13 mouse cellular contexts compared by ENCODE assay signal in genomic region chr10:118155932-118156331, GRCm38 (mm10). TPM values are rescaled to one million over a fixed set of nuclear protein-coding genes. Genes with fewer than 3 reads are reported as not detected.
DNase-seq lines count a peak whose midpoint lies in the region; ATAC-seq and TF ChIP-seq lines count a peak whose summit lies in the region.
"Had no signal": no experiment of that assay in that cellular context is flagged by ENCODE, and none has a peak within 500 bp of the region (broad histone marks: within the 10 kb centered on the region; RNA-seq: fewer than 3 reads in every experiment).

No protein-coding gene starts in this region.

- TF ChIP-seq CTCF in midbrain, postnatal 0 days (IDR thresholded peaks at IDR 0.05) = peak; percentile 62
- 0 out of 2 replicates have a peak, but pooled peaks have one; percentile 4 for TF ChIP-seq CTCF in brain, embryonic 14.5 days (IDR thresholded peaks at IDR 0.05; ENCODE audit: borderline replicate concordance, extremely low read depth, insufficient read depth, insufficient read length)

- no peak for ATAC-seq in kidney, embryonic 14.5 days (ENCODE audit: low FRiP score, low TSS enrichment)
- no peak for ATAC-seq in midbrain, postnatal 0 days (ENCODE audit: low FRiP score)
- no peak for ATAC-seq in midbrain, embryonic 16.5 days
- ATAC-seq: activated CD4-positive, CD25-positive, alpha-beta regulatory T cell, adult 4 months; hindbrain, embryonic 16.5 days had no signal

- H3K27me3 ChIP-seq in kidney, embryonic 14.5 days (ENCODE audit: control insufficient read depth, insufficient read depth, low read length) = no peaks in the 10 kb centered on the region
- H3K27me3 ChIP-seq in midbrain, postnatal 0 days (ENCODE audit: insufficient read depth, low read length) = no peaks in the 10 kb centered on the region
- H3K27me3 ChIP-seq in midbrain, embryonic 16.5 days (ENCODE audit: control insufficient read depth, insufficient read depth, low read depth, low read length) = no peaks in the 10 kb centered on the region

- H3K27ac ChIP-seq in kidney, embryonic 14.5 days (ENCODE audit: low read depth, low read length) = no peak overlapping the region
- no peak overlapping the region for H3K27ac ChIP-seq in midbrain, postnatal 0 days (ENCODE audit: low read depth, low read length)
- no peak overlapping the region for H3K27ac ChIP-seq in midbrain, embryonic 16.5 days (ENCODE audit: low read length)

- no peak for TF ChIP-seq POLR2A in brain, embryonic 14.5 days (IDR thresholded peaks at IDR 0.05; ENCODE audit: borderline replicate concordance, extremely low read depth, insufficient read depth, insufficient read length, poor library complexity, severe bottlenecking)

- H3K9ac ChIP-seq in kidney, embryonic 14.5 days (ENCODE audit: low read depth, low read length) = no peak overlapping the region
- no peak overlapping the region for H3K9ac ChIP-seq in midbrain, postnatal 0 days (replicated peaks; ENCODE audit: low read length, poor library complexity, severe bottlenecking)
- no peak overlapping the region for H3K9ac ChIP-seq in midbrain, embryonic 16.5 days (ENCODE audit: low read depth, low read length)

- no peak overlapping the region for H3K4me3 ChIP-seq in kidney, embryonic 14.5 days (ENCODE audit: low read length)
- H3K4me3 ChIP-seq in midbrain, postnatal 0 days (ENCODE audit: low read depth, low read length) = no peak overlapping the region
- no peak overlapping the region for H3K4me3 ChIP-seq in midbrain, embryonic 16.5 days (ENCODE audit: low read depth, low read length)

- no peak overlapping the region for H3K4me2 ChIP-seq in kidney, embryonic 14.5 days (replicated peaks; ENCODE audit: low read depth, low read length)
- no peak overlapping the region for H3K4me2 ChIP-seq in midbrain, postnatal 0 days (ENCODE audit: low read depth, low read length, poor library complexity, severe bottlenecking)
- no peak overlapping the region for H3K4me2 ChIP-seq in midbrain, embryonic 16.5 days (ENCODE audit: low read length)

- H3K36me3 ChIP-seq in kidney, embryonic 14.5 days (ENCODE audit: control insufficient read depth, insufficient read depth, low read length) = peaks cover 35% of the 10 kb centered on the region
- H3K36me3 ChIP-seq in midbrain, postnatal 0 days (ENCODE audit: insufficient read depth, low read length) = peaks cover 25% of the 10 kb centered on the region; the same call in 1 of the 2 replicates
- H3K36me3 ChIP-seq in midbrain, embryonic 16.5 days (ENCODE audit: control insufficient read depth, insufficient read depth, low read length) = peaks cover 28% of the 10 kb centered on the region

- no peaks in the 10 kb centered on the region for H3K9me3 ChIP-seq in kidney, embryonic 14.5 days (ENCODE audit: control insufficient read depth, low read length)
- H3K9me3 ChIP-seq in midbrain, postnatal 0 days (ENCODE audit: low read length) = no peaks in the 10 kb centered on the region
- no peaks in the 10 kb centered on the region for H3K9me3 ChIP-seq in midbrain, embryonic 16.5 days (replicated peaks; ENCODE audit: control insufficient read depth, low read length, poor library complexity, severe bottlenecking)

- H3K4me1 ChIP-seq in kidney, embryonic 14.5 days (ENCODE audit: control insufficient read depth, insufficient read depth, low read length) = no peaks in the 10 kb centered on the region
- H3K4me1 ChIP-seq in midbrain, postnatal 0 days (ENCODE audit: insufficient read depth, low read length) = no peaks in the 10 kb centered on the region
- H3K4me1 ChIP-seq in midbrain, embryonic 16.5 days (ENCODE audit: control insufficient read depth, insufficient read depth, low read length) = no peaks in the 10 kb centered on the region

- DNase-seq in kidney, adult 9 months = peak; percentile 21
- DNase-seq in midbrain, postnatal 0 days (ENCODE audit: low spot score) = peak; percentile 71
- peak; percentile 46 for DNase-seq in brain, embryonic 14.5 days (ENCODE audit: low read depth)
- no peak for DNase-seq in spleen, adult 18-20 months
- DNase-seq in urinary bladder, postnatal 10 days (ENCODE audit: low spot score) = no peak
- DNase-seq: left cerebral cortex, postnatal 4 days had no signal

RNA-seq across cellular contexts. Expression of gene Mdm1, which starts 14.3 kb away (rescaled TPM):
- polyA plus RNA-seq in kidney, embryonic 14.5 days (2014; fragmentation: Nextera tagmentation; extraction: Ambion mirVana) = 18.3 and 32.2 TPM in 2 replicates
- 22.7 and 32.9 TPM in 2 replicates for total RNA-seq in midbrain, postnatal 0 days (2014; rRNA removed)
- 15.8 and 19.1 TPM in 2 replicates for polyA plus RNA-seq in midbrain, postnatal 0 days (2015; fragmentation: Nextera tagmentation; extraction: Ambion mirVana)
- 30.6 and 31.7 TPM in 2 replicates for polyA plus RNA-seq in midbrain, embryonic 16.5 days (2015; fragmentation: Nextera tagmentation; extraction: Ambion mirVana)
- 50.1 and 53.2 TPM in 2 replicates for polyA plus RNA-seq in brain, embryonic 14.5 days (2012; rRNA removed)

RNA-seq across cellular contexts. Expression of gene Il22, which starts 48.8 kb away (rescaled TPM):
- polyA plus RNA-seq in kidney, embryonic 14.5 days (2014; fragmentation: Nextera tagmentation; extraction: Ambion mirVana) = not detected in 2 replicates
- not detected in 2 replicates for total RNA-seq in midbrain, postnatal 0 days (2014; rRNA removed)
- 0.71 and 0.72 TPM in 2 replicates for polyA plus RNA-seq in midbrain, postnatal 0 days (2015; fragmentation: Nextera tagmentation; extraction: Ambion mirVana)
- polyA plus RNA-seq in midbrain, embryonic 16.5 days (2015; fragmentation: Nextera tagmentation; extraction: Ambion mirVana) = 0.20 and 0.46 TPM in 2 replicates
- polyA plus RNA-seq in brain, embryonic 14.5 days (2012; rRNA removed) = 0.20 TPM in 1 of 2 replicates, not detected in the other
- total RNA-seq: common myeloid progenitor, adult 5-6 weeks; left cerebral cortex, postnatal 4 days; monocyte, adult 5-6 weeks had no signal
- polyA plus RNA-seq: activated CD4-positive, CD25-positive, alpha-beta regulatory T cell, adult 4 months; urinary bladder, adult 2 months had no signal

Comparison
In these comparisons a context has a peak if more than half of its experiments do, and no peak if none do; other contexts are left out.
1. DNase-seq: peak in kidney, adult 9 months (single experiment), midbrain, postnatal 0 days (single experiment) and brain, embryonic 14.5 days (single experiment); none in spleen, adult 18-20 months (0 of 2) and urinary bladder, postnatal 10 days (single experiment).